Mouse (Mus musculus) gonadal fat pad, adult 2 months (tissue): Measurements from ENCODE around the gene Xkr7. TPM values are rescaled to one million over a fixed set of nuclear protein-coding genes. Genes with fewer than 3 reads are reported as not detected.

Source experiments
- DNase-seq: peaks from one replicate; pipeline ENCODE4 v3.0.0-alpha.2; 2012; ENCODE audit warnings: low read depth
- polyA plus RNA-seq: library from polyadenylated mRNA; depleted of rRNA; stranded (reverse); fragments of >200 nt; gene quantifications from 2 replicates; pipeline ENCODE4 v1.2.3, GENCODE M21; 2012; rRNA removed

The Xkr7 gene
- polyA plus RNA-seq, result 5.4 and 8.2 TPM in 2 replicates

DNA sequence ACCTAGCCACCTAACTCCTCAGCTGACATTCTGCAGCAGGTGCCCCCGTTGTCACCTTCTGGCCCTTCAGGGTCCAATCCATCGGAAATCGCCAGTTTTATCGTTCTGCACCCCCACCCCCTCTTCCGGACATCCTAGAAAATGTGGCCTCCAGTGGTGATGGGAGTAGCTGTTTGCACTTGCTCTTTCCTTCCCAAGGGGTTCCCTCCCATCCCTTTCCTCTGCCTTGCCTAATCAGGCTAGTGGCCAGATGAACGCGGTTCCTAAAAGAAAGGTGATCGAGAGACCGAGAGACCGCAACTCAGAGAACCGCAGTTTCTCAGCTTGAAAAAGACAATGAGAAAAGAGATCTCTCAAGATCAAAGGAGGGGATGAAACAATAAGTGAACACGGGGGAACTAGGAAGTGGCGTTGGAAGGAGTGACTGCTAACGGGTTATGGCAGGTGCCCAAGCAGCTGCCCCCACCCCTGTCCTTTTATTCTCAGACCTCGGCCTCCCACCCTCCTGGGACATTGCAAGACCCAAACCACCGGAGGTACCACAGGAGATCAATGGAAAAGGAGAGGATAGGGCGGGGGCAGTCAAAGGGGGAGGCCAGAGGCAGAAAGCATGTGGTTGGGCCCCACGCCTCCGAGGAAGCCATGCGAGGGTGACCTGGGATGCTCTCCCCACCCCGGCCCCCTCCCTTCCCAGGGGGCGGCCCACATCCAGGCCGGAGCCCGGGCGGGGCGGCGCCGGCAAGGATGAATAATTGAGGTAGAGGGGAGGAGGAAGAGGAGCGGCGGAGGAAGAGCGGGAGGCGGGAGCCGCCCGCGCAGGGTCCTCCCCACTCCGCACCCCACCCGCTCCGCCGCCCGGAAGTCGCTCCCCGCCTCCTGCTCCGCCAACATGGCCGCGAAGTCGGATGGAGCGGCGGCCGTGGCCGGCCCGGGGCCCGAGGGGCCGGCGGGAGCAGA, at the start of gene Xkr7:
Gene Xkr7 (plus strand): TSS at position 727 of the 957 bp plus-strand sequence.
- no peak for DNase-seq

GRCm38 (mm10) chr2:152985582-152985981, 46.1 kb upstream of the Xkr7 start:
- no peak for DNase-seq

DNA sequence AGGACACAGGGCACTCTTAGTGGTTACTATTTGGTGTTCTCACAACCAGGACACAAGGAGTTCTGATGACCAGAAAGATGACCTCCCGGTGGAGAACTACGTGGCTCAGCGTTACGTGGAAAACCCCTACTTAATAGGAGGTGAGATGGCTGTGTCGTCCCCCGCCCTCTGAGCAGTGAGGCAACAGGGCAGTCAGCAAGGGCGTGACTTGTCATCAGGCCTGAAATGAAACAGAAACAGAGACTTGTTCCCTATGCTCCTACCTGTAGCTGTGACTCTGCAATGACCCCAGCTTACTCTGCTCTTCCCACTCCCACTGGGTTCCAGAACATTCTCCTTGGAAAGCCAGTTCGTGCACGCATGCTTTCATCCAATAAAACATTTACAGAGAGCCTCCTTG, 40.1 kb upstream of the Xkr7 start:
- DNase-seq, result no peak

DNA sequence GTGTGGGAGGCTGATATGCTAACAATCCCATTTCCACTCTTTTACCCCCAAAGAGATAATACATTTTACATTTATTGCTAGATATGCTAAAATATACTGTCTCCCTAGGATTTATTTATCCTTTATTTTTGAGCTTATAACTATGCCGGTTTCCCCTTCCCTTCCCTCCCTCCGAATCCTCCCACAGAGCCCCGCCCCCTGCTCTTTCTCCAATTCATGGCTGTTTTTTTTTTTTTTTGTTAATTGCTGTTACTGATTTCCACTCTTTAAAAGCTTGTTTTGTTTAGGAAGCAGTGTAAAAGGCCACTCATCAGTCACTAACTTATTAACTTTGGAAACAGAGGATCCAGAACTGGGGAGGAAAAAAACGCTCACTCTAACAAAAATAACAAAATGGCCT, 34.6 kb upstream of the Xkr7 start:
- no peak for DNase-seq

- no peak for DNase-seq
Measured at GRCm38 (mm10) chr2:153002492-153003248, 29.0 kb upstream of the Xkr7 start.

DNA sequence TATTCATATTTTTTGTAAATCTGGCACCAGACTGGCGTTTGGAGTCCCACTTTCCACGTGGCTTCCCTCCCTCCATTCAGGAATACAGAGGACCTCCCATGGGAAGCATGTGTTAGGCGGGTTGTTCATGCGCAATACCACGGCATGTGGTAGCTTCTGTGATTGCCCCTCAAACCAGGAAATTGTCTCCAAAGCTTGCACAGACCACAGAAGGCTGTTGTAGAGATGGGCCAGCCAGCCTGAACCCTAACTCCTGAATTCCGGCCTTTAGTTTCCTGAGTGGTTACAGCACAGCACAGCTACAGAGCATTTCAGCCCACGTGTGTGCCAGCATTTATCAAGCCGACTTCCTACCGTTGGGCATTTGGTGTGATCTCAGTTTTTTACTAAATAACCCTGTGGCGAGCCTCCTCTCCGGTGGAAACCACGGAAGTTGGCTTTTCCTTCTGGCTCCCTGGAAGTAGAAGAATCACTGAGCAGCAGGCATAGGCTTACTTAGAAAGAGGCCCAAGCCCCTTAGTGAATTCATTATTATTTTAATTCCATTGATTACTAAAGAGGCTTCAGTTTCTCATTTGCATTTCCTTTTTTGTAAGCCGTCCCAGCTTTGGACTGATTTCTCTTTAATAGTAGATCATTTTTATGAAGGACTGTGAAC, 27.8 kb upstream of the Xkr7 start:
- no peak for DNase-seq

- no peak for DNase-seq
Measured at GRCm38 (mm10) chr2:153005981-153006380, 25.7 kb upstream of the Xkr7 start.

DNA sequence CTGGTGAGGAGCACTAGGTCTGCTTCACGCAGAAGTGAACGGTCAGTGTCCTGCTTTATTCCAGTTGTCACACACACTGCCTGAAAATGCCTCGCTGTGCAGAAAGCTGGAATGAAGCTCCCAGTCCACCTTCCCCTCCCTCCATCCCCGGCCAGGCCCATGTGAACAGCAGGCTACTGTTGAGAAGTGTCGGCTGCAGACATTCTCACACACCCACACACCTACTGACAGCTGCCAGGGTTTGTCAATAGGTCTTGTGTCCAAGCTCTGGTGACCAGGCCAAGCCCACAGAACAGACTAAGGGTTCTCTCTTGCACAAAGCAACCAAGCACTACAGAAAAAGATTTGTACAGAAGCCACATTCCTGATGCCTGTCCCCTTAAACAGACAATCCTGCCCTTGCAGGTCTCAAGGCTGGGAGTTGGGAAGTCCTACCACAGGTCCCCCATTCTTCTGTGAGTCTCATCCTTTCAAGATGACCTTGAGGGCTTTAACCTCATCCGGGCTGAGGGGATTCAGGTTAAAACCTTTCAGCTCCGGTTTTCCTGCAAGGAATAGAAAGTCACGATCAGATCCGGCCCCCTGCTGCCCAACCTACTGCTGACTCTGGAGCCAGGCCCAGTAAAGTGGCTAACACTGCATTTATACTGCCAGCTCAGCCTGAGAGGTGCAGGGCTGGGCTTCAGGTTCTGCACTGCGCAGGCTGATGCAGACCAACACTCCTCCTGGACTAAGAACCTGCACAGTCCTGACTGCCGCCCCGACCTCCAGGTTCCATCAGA, 22.3 kb upstream of the Xkr7 start:
- no peak for DNase-seq

- no peak for DNase-seq
Measured at GRCm38 (mm10) chr2:153013724-153014515, 17.7 kb upstream of the Xkr7 start.

DNA sequence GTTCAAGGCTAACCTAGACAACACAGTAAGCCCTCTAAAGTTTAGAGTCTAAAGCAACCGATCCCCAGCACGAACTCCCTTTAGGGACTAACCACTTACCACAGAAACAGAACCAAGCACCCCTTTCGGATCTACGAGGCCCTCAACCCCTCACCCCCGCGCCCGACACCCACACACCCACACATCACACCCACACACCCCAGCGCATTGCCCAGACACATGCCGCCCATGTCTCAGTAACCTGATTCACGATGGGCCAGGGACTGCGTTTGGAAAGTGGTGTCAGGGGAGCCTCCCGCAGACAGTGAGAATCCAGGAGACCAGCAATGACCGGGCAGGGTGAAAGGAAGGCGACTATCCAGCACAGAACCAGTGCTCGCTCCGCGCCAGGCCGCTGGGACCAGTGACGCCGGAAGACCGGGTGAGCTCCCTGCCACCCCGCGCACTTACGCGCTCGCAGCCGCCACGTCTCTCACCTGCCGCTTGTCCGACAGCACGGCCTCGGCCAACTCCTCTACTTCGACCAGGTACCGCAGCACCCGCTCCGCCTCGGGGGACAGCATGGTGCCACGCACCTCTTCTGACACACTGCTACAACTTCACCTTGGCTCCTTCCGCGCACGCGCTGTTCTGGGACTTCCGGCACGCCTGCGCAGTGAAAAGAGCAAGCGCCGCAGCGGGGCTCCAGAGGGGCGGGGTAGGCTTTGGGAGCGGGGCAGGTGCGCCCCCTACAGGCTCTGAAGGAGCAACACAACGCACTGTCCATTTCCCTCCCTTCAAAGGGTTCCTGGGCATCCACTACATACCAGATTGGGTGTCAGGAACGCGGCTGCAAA, 16.7 kb upstream of the Xkr7 start, which contains the start of gene Pdrg1:
Gene Pdrg1 (minus strand): TSS at position 670 of the 836 bp plus-strand sequence.
- peak; percentile 47 for DNase-seq

GRCm38 (mm10) chr2:153015804-153016203, 15.8 kb upstream of the Xkr7 start:
- DNase-seq, result no peak

GRCm38 (mm10) chr2:153016786-153017185, 14.9 kb upstream of the Xkr7 start:
- DNase-seq, result no peak

GRCm38 (mm10) chr2:153019355-153019754, 12.3 kb upstream of the Xkr7 start:
- DNase-seq, result no peak

DNA sequence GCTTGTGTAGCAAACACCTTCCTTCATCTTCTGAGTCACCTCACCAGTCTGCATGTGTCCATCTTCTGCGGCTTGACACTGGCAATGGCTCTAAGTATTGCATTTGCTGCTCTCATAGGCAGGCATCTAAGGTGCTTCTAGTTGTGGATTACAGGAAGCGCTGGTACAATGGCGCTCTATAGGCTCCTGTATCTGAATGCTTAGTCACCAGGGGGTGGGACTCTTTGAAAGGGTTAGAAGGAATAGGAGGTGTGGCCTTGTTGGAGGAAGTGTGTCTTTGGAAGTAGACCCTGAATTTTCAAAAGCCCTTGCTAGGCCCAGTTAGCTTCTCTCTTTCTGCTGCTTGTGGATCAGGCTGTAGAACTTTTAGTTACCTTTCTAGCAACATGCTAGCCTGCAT, 10.5 kb upstream of the Xkr7 start:
- no peak for DNase-seq

DNA sequence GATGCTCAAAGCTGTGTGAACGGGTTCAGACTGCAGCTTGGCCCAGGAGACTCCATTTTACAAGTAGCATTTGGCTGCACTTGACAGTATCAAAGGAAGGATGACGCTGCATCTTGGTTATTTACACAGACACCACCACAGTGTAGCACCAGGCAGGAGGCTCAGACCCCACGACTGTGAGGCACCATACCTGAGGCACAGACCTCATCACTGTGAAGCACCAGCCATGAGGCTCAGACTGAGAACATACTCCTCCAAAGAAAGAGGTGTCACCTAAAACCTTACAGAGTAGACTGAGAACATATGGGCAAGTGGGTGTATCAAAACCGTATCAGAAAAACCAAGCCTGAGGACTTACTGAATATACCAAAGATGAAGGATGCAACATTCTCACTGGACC, 8.8 kb upstream of the Xkr7 start:
- DNase-seq, result no peak

- DNase-seq, result no peak
Measured at GRCm38 (mm10) chr2:153026052-153026451, 5.6 kb upstream of the Xkr7 start.

DNA sequence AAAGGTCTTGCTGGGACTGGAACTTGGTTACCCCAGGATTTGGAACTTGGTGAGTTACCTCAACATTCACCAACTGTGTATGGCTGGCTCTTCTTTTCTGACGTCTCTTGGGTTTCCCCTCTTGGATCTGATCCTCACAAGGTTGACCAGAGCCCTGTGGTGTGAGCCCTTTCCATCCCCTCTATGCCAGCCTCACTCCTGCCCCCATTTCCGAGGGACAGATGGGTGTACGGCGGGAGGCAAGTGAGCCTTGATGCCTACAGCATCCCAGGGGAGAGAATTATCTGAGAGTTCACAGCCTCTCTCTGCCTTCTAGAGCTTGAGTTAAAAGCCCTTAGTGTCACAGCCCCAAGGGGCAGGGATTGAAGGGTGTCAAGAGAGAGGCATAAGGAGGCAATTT, 4.2 kb upstream of the Xkr7 start:
- DNase-seq, result no peak

DNA sequence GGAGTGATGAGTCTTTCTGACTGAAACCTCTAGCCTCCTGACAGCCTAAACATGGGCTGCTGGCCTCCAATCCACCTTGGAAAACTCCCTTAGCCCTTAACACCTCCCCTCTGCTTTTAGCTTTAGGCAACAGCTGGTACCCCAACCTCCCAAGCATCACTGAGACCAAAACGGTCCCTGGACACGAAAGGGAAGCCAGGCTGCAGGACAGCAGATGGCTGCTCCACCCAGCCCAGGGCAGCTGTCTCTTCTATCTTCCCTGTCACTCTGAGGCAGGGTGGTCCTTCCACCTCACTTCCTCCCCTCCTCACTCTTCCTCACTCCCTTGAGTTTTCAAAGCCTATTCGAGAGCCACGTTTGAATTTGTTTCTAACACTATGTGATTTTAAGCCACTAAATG, 1.2 kb upstream of the Xkr7 start:
- DNase-seq, result no peak

DNA sequence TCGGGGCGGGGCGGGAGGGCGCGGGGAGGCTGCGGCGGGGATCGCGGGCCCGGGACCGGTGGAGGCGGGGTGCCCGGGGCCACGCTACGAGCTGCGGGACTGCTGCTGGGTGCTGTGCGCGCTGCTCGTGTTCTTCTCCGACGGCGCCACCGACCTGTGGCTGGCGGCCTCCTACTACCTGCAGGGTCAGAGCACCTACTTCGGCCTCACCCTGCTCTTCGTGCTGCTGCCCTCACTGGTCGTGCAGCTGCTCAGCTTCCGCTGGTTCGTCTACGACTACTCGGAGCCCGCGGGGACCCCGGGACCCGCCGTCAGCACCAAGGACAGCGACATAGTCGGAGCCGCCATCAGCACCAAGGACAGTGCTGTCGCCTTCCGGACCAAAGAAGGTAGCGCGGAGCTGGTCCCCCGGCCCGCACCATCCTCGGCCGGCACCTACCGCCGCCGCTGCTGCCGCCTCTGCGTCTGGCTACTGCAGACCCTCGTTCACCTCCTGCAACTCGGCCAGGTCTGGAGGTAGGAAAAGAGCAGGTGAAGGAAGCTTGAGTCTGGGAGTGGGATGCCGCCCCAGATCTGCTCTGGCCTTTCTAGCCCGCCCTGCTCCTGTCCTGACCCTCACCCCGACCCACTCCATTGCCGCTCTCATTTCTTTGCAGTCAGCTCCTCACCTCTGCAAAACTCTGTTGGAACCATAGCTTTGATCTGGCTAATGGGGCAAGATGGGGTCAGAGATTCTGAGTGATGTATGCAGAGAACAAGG, 611 bp downstream of the Xkr7 start:
- DNase-seq, result no peak
